Mouse (Mus musculus): ENCODE data around the gene Gm10053. TPM values are rescaled to one million over a fixed set of nuclear protein-coding genes. Genes with fewer than 3 reads are reported as not detected.

Gm10053 gene
- total RNA-seq, 2 experiments from 2014 or later, result 185 to 197 TPM

DNA sequence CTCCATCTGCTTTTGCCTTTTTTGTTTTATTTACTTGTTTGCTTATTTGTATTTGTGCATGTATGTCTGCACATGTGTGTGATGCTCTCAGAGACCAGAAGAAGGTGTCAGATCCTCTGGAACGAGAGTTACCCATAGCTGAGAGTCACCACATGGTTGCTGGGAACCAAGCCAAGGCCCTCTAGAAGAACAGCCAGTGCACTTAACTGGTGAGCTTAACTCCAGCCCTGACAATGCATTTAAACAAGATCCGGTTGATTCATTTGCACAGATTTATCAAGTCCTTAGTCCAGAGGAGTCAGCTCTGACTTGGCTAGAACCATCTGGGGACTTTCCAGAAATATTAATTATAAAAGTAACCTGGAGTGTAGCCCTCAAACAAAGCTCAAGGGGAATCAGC lies 1.6 kb upstream of the Gm10053 start:
- TF ChIP-seq CTCF (IDR thresholded peaks at IDR 0.05), result no peak
- Histone ChIP-seq H3K4me3 (no peak overlapping the region), H3K27ac (no peak overlapping the region)
- no peak for DNase-seq (ENCODE audit: extremely low spot score in 1 of 2, low spot score in 2 of 2)
- intact Hi-C loops (cut with DNase I), result loop anchor here (5.0 kb wide), 2 partner anchors 397 to 592 kb away; partner anchors contain the start of genes Fam122a and Fxn

GRCm38 (mm10) chr19:24881237-24881636 lies 5.8 kb downstream of the Gm10053 start:
- no peak for TF ChIP-seq CTCF (IDR thresholded peaks at IDR 0.05)
- Histone ChIP-seq H3K27ac (no peak overlapping the region), H3K4me3 (no peak overlapping the region)
- intact Hi-C loops (cut with DNase I), result no loop called here
- no peak for DNase-seq (ENCODE audit: extremely low spot score in 1 of 2, low spot score in 2 of 2)

DNA sequence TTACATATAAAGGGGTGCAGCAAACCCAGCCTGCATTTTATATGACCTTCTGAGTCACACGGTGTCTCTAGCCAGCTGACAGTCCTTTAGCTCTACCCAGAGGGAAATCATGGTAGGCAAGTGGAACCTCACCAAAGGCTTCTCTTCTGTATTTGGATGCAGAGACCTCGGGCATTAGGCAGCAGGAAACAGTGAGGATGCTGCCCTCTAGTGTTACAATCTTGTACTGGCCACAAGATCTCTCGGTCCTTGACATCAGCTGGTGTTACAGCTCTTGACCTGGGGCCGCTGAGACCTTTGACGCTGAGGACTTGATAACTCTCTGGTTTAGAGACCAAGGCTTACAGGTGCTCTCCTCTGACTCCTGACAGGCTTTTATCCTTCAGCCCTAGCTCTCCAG lies 10.0 kb downstream of the Gm10053 start:
- DNase-seq (ENCODE audit: extremely low spot score in 1 of 2, low spot score in 2 of 2), result peak; percentile 44 to 46
- Histone ChIP-seq H3K27ac (no peak overlapping the region), H3K4me3 (no peak overlapping the region)
- intact Hi-C loops (cut with DNase I), result loop anchor here (2.0 kb wide), 1 partner anchor 585 kb away; no protein-coding TSS in a partner anchor
- TF ChIP-seq CTCF (IDR thresholded peaks at IDR 0.05), result peak; percentile 83

GRCm38 (mm10) chr19:24886888-24887287 lies 11.4 kb downstream of the Gm10053 start:
- no peak for DNase-seq (ENCODE audit: extremely low spot score in 1 of 2, low spot score in 2 of 2)
- Histone ChIP-seq H3K4me3 (no peak overlapping the region), H3K27ac (no peak overlapping the region)
- no peak for TF ChIP-seq CTCF (IDR thresholded peaks at IDR 0.05)
- intact Hi-C loops (cut with DNase I), result no loop called here

- TF ChIP-seq CTCF (IDR thresholded peaks at IDR 0.05), result no peak
- Histone ChIP-seq H3K4me3 (no peak overlapping the region), H3K27ac (no peak overlapping the region)
- no peak for DNase-seq (ENCODE audit: extremely low spot score in 1 of 2, low spot score in 2 of 2)
- intact Hi-C loops (cut with DNase I), result loop anchor here (5.0 kb wide), 1 partner anchor 706 kb away; no protein-coding TSS in a partner anchor
Measured at GRCm38 (mm10) chr19:24896536-24896935, 21.1 kb downstream of the Gm10053 start.

- no peak for TF ChIP-seq CTCF (IDR thresholded peaks at IDR 0.05)
Measured at GRCm38 (mm10) chr19:24897006-24897895, 21.8 kb downstream of the Gm10053 start.

GRCm38 (mm10) chr19:24897896-24898736 lies 22.6 kb downstream of the Gm10053 start:
- no peak for TF ChIP-seq CTCF (IDR thresholded peaks at IDR 0.05)
- no peak for DNase-seq (ENCODE audit: extremely low spot score in 1 of 2, low spot score in 2 of 2)
- intact Hi-C loops (cut with DNase I), result loop anchor here (5.0 kb wide), 1 partner anchor 704 kb away; no protein-coding TSS in a partner anchor
- no peak overlapping the region for H3K4me3 ChIP-seq
- H3K27ac ChIP-seq, result no peak overlapping the region

More at GRCm38 (mm10) chr19:24897006-24897895, 21.8 kb downstream of the Gm10053 start:
- intact Hi-C loops (cut with DNase I), result loop anchor here (5.0 kb wide), 1 partner anchor 705 kb away; no protein-coding TSS in a partner anchor
- Histone ChIP-seq H3K27ac (no peak overlapping the region), H3K4me3 (no peak overlapping the region)
- DNase-seq (ENCODE audit: extremely low spot score in 1 of 2, low spot score in 2 of 2), result peak in 1 of 2 experiments; percentile 11

- DNase-seq (ENCODE audit: extremely low spot score in 1 of 2, low spot score in 2 of 2), result no peak
- Histone ChIP-seq H3K27ac (no peak overlapping the region), H3K4me3 (no peak overlapping the region)
- intact Hi-C loops (cut with DNase I), result loop anchor here (5.0 kb wide), 1 partner anchor 703 kb away; no protein-coding TSS in a partner anchor
- TF ChIP-seq CTCF (IDR thresholded peaks at IDR 0.05), result no peak
Measured at GRCm38 (mm10) chr19:24898737-24899577, 23.5 kb downstream of the Gm10053 start.

DNA sequence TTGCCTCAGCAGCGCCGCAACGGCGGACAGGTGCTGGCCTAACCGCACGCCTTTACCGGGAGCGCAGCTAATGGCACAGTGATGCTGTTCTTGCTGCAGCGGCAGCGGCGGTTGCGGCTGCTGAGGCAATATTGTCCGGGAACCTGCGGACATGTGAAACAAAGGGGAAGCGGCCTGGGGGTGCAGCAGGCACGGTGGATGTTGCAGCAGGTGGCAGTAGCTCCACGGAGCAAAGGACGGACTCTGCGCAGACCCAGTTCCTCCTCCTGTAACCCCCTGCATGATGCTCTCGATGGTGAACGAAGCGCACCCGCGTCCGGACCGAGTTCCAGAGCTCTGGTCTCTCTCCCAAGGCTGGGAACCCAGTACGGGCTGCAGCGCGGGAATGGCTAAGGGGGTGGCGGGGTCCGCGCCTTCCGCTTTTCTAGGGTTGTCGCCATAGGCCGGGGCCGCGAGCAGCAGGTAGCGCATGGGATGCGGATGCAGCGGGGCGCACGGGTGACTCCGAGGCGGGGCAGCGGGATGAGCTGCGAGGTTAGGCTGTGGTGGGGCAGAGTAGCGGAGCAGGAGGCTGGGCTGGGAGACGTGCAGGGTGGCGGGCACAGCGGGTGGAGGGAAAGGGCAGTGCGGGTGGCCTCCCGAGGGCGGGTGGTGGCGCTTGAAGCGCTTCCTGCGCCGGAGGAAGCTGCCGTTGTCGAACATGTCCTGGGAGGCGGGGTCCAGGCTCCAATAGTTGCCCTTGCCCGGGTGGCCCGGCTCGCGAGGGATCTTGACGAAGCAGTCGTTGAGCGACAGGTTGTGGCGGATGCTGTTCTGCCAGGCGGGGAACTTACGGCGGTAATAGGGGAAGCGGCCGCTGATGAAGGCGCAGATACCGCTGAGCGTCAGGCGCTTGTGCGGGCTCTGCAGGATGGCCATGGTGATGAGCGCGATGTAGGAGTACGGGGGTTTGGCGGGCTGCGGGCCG lies 24.4 kb downstream of the Gm10053 start:
- peak overlapping the region; percentile 11 for H3K4me3 ChIP-seq
- H3K27ac ChIP-seq, result no peak overlapping the region
- no peak for DNase-seq (ENCODE audit: extremely low spot score in 1 of 2, low spot score in 2 of 2)
- no peak for TF ChIP-seq CTCF (IDR thresholded peaks at IDR 0.05)
- intact Hi-C loops (cut with DNase I), result loop anchor here (5.0 kb wide), 1 partner anchor 702 kb away; no protein-coding TSS in a partner anchor
